Mouse (Mus musculus) hindbrain, embryonic 13.5 days (tissue): Measurements from ENCODE around the gene Kank2. TPM values are rescaled to one million over a fixed set of nuclear protein-coding genes. Genes with fewer than 3 reads are reported as not detected.

ENCODE experiments used
- ATAC-seq: fragments of 200-750 bp; cut with Nextera tagmentation; 2 replicates; pipeline ENCODE4 v1.8.0; 2017; ENCODE audit warnings: moderate TSS enrichment; ENCODE audit not compliant: low FRiP score
- H3K27ac ChIP-seq: fragments of 300-500 bp; sonication (generic); 2 replicates; pipeline ENCODE4 v1.5.1; 2015; ENCODE audit warnings: inconsistent platforms, mild to moderate bottlenecking, moderate library complexity
- H3K27me3 ChIP-seq: fragments of 300-500 bp; sonication (generic); 2 replicates; pipeline ENCODE4 v1.6.1; 2015; ENCODE audit warnings: mild to moderate bottlenecking, inconsistent platforms
- H3K36me3 ChIP-seq: fragments of 300-500 bp; sonication (generic); 2 replicates; pipeline ENCODE4 v1.6.1; 2015; ENCODE audit warnings: mild to moderate bottlenecking, inconsistent platforms
- H3K4me1 ChIP-seq: fragments of 300-500 bp; sonication (generic); replicated peaks from 2 replicates; pipeline ENCODE4 v1.6.1; 2015; ENCODE audit warnings: inconsistent platforms
- H3K4me2 ChIP-seq: fragments of 300-500 bp; sonication (generic); 2 replicates; pipeline ENCODE4 v1.6.1; 2015; ENCODE audit warnings: inconsistent platforms, mild to moderate bottlenecking, moderate library complexity
- H3K4me3 ChIP-seq: fragments of 300-500 bp; sonication (generic); 2 replicates; pipeline ENCODE4 v1.5.1; 2015; ENCODE audit warnings: mild to moderate bottlenecking, inconsistent platforms
- H3K9ac ChIP-seq: fragments of 300-500 bp; sonication (generic); 2 replicates; pipeline ENCODE4 v1.6.1; 2015; ENCODE audit warnings: mild to moderate bottlenecking, inconsistent platforms
- H3K9me3 ChIP-seq: fragments of 300-500 bp; sonication (generic); 2 replicates; pipeline ENCODE4 v1.6.1; 2016; ENCODE audit warnings: inconsistent platforms
- WGBS: fragments of 180-500 bp; shearing (Covaris S2); methylation state at CpG from one replicate; pipeline ENCODE4 v1.1.7; 2015; 5-methylcytosine and 5-hydroxymethylcytosine counted together
- polyA plus RNA-seq: library from polyadenylated mRNA; unstranded; fragments of >200 nt; fragmentation: Nextera tagmentation; extraction: Ambion mirVana; gene quantifications from 2 replicates; pipeline ENCODE4 v1.2.1, GENCODE M21; 2015

Kank2 gene
- polyA plus RNA-seq, 1 experiment from 2014 or later = 4.7 TPM

- no peak overlapping the region for H3K4me2 ChIP-seq
- H3K4me1 ChIP-seq = peaks cover 16% of the 10 kb centered on the region
- ATAC-seq = no peak
- H3K4me3 ChIP-seq = no peak overlapping the region
- no peaks in the 10 kb centered on the region for H3K9me3 ChIP-seq
- no peak overlapping the region for H3K27ac ChIP-seq
- H3K36me3 ChIP-seq = peaks cover 1% of the 10 kb centered on the region; the same call in 1 of the 2 replicates
- H3K27me3 ChIP-seq = no peaks in the 10 kb centered on the region
- 71% methylated on average over 13 of the region's 13 CpGs for WGBS
- no peak overlapping the region for H3K9ac ChIP-seq
These were observed 43.8 kb downstream of the Kank2 start for GRCm38 (mm10) chr9:21754516-21755321.

GRCm38 (mm10) chr9:21754003-21754402 is 44.5 kb downstream of the Kank2 start:
- Histone ChIP-seq H3K9ac (no peak overlapping the region), H3K4me2 (no peak overlapping the region), H3K27ac (no peak overlapping the region), H3K36me3 (peaks cover 9% of the 10 kb centered on the region), H3K4me1 (0 out of 2 replicates have a peak, but pooled peaks cover 9% of the 10 kb centered on the region), H3K27me3 (no peaks in the 10 kb centered on the region), H3K4me3 (no peak overlapping the region), H3K9me3 (no peaks in the 10 kb centered on the region)
- WGBS = 79% methylated on average over 2 of the region's 2 CpGs
- ATAC-seq = no peak

- peaks cover 25% of the 10 kb centered on the region for H3K36me3 ChIP-seq
These were observed 46.2 kb downstream of the Kank2 start for GRCm38 (mm10) chr9:21752252-21752792.

GRCm38 (mm10) chr9:21751347-21751746 is 47.2 kb downstream of the Kank2 start:
- H3K4me1 ChIP-seq = 0 out of 2 replicates have a peak, but pooled peaks cover 5% of the 10 kb centered on the region
- no peaks in the 10 kb centered on the region for H3K9me3 ChIP-seq
- peaks cover 35% of the 10 kb centered on the region for H3K36me3 ChIP-seq
- no peak overlapping the region for H3K4me2 ChIP-seq
- no peak overlapping the region for H3K4me3 ChIP-seq
- no peak for ATAC-seq
- 0 out of 2 replicates have a peak overlapping the region, but pooled peaks have one; percentile 35 for H3K27ac ChIP-seq
- WGBS = 67% methylated on average over 6 of the region's 6 CpGs
- H3K9ac ChIP-seq = no peak overlapping the region
- H3K27me3 ChIP-seq = no peaks in the 10 kb centered on the region

More at GRCm38 (mm10) chr9:21752252-21752792, 46.2 kb downstream of the Kank2 start:
- H3K9me3 ChIP-seq = no peaks in the 10 kb centered on the region
- H3K4me1 ChIP-seq = 0 out of 2 replicates have a peak, but pooled peaks cover 5% of the 10 kb centered on the region
- H3K27ac ChIP-seq = 0 out of 2 replicates have a peak overlapping the region, but pooled peaks have one; percentile 23
- H3K9ac ChIP-seq = no peak overlapping the region
- H3K4me2 ChIP-seq = no peak overlapping the region
- H3K27me3 ChIP-seq = no peaks in the 10 kb centered on the region
- no peak overlapping the region for H3K4me3 ChIP-seq
- no peak for ATAC-seq
- 61% methylated on average over 10 of the region's 10 CpGs for WGBS

- H3K4me2 ChIP-seq = no peak overlapping the region
- peaks cover 45% of the 10 kb centered on the region for H3K36me3 ChIP-seq
- no peak overlapping the region for H3K4me3 ChIP-seq
- H3K9me3 ChIP-seq = no peaks in the 10 kb centered on the region
- no peak for ATAC-seq
- no peak overlapping the region for H3K27ac ChIP-seq
- 81% methylated on average over 3 of the region's 3 CpGs for WGBS
- H3K4me1 ChIP-seq = 0 out of 2 replicates have a peak, but pooled peaks cover 5% of the 10 kb centered on the region
- H3K9ac ChIP-seq = no peak overlapping the region
- no peaks in the 10 kb centered on the region for H3K27me3 ChIP-seq
These were observed 48.2 kb downstream of the Kank2 start for GRCm38 (mm10) chr9:21750370-21750769.

- 85% methylated on average over 6 of the region's 6 CpGs for WGBS
- H3K36me3 ChIP-seq = peaks cover 53% of the 10 kb centered on the region
These were observed 49.0 kb downstream of the Kank2 start for GRCm38 (mm10) chr9:21749382-21750118.

GRCm38 (mm10) chr9:21748491-21748890 is 50.1 kb downstream of the Kank2 start:
- Histone ChIP-seq H3K27me3 (no peaks in the 10 kb centered on the region), H3K4me3 (no peak overlapping the region), H3K4me2 (no peak overlapping the region), H3K4me1 (0 out of 2 replicates have a peak, but pooled peaks cover 5% of the 10 kb centered on the region), H3K9me3 (no peaks in the 10 kb centered on the region), H3K36me3 (peaks cover 64% of the 10 kb centered on the region), H3K9ac (no peak overlapping the region), H3K27ac (peak overlapping the region; percentile 69)
- 89% methylated on average over 10 of the region's 10 CpGs for WGBS
- ATAC-seq = no peak

More at GRCm38 (mm10) chr9:21749382-21750118, 49.0 kb downstream of the Kank2 start:
- H3K27ac ChIP-seq = no peak overlapping the region
- H3K9ac ChIP-seq = no peak overlapping the region
- no peaks in the 10 kb centered on the region for H3K27me3 ChIP-seq
- H3K4me3 ChIP-seq = no peak overlapping the region
- no peaks in the 10 kb centered on the region for H3K9me3 ChIP-seq
- H3K4me2 ChIP-seq = no peak overlapping the region
- no peak for ATAC-seq
- H3K4me1 ChIP-seq = 0 out of 2 replicates have a peak, but pooled peaks cover 5% of the 10 kb centered on the region

- 0 out of 2 replicates have a peak, but pooled peaks cover 5% of the 10 kb centered on the region for H3K4me1 ChIP-seq
- H3K4me2 ChIP-seq = no peak overlapping the region
- no peak overlapping the region for H3K4me3 ChIP-seq
- peak overlapping the region; percentile 69 for H3K27ac ChIP-seq
- 58% methylated on average over 7 of the region's 7 CpGs for WGBS
- peaks cover 64% of the 10 kb centered on the region for H3K36me3 ChIP-seq
- no peak overlapping the region for H3K9ac ChIP-seq
- peak; percentile 28; the same call in 1 of the 2 replicates for ATAC-seq
- H3K9me3 ChIP-seq = no peaks in the 10 kb centered on the region
- no peaks in the 10 kb centered on the region for H3K27me3 ChIP-seq
These were observed 50.5 kb downstream of the Kank2 start for GRCm38 (mm10) chr9:21748033-21748432.

- 0 out of 2 replicates have a peak overlapping the region, but pooled peaks have one; percentile 69 for H3K27ac ChIP-seq
- H3K4me1 ChIP-seq = 0 out of 2 replicates have a peak, but pooled peaks cover 5% of the 10 kb centered on the region
- H3K4me2 ChIP-seq = no peak overlapping the region
- H3K36me3 ChIP-seq = peaks cover 71% of the 10 kb centered on the region
- no peaks in the 10 kb centered on the region for H3K27me3 ChIP-seq
- ATAC-seq = no peak
- WGBS = 93% methylated on average over 3 of the region's 3 CpGs
- H3K9me3 ChIP-seq = no peaks in the 10 kb centered on the region
- no peak overlapping the region for H3K9ac ChIP-seq
- H3K4me3 ChIP-seq = no peak overlapping the region
These were observed 51.2 kb downstream of the Kank2 start for GRCm38 (mm10) chr9:21747238-21747774.

GRCm38 (mm10) chr9:21741514-21741913 is 57.0 kb downstream of the Kank2 start:
- Histone ChIP-seq H3K9me3 (no peaks in the 10 kb centered on the region), H3K4me3 (no peak overlapping the region), H3K27ac (no peak overlapping the region), H3K4me2 (no peak overlapping the region), H3K27me3 (no peaks in the 10 kb centered on the region), H3K4me1 (no peaks in the 10 kb centered on the region), H3K9ac (no peak overlapping the region), H3K36me3 (peaks cover 89% of the 10 kb centered on the region)
- 98% methylated on average over 11 of the region's 11 CpGs for WGBS
- no peak for ATAC-seq

GRCm38 (mm10) chr9:21740427-21740826 is 58.1 kb downstream of the Kank2 start:
- Histone ChIP-seq H3K4me1 (no peaks in the 10 kb centered on the region), H3K36me3 (peaks cover 89% of the 10 kb centered on the region), H3K27ac (no peak overlapping the region), H3K4me2 (no peak overlapping the region), H3K27me3 (no peaks in the 10 kb centered on the region), H3K9me3 (no peaks in the 10 kb centered on the region), H3K4me3 (no peak overlapping the region), H3K9ac (no peak overlapping the region)
- ATAC-seq = no peak
- WGBS = 98% methylated on average over 14 of the region's 14 CpGs

GRCm38 (mm10) chr9:21738776-21739175 is 59.8 kb downstream of the Kank2 start:
- H3K27me3 ChIP-seq = no peaks in the 10 kb centered on the region
- H3K9ac ChIP-seq = no peak overlapping the region
- no peak for ATAC-seq
- H3K9me3 ChIP-seq = no peaks in the 10 kb centered on the region
- peaks cover 89% of the 10 kb centered on the region for H3K36me3 ChIP-seq
- H3K4me3 ChIP-seq = no peak overlapping the region
- no peak overlapping the region for H3K27ac ChIP-seq
- no peaks in the 10 kb centered on the region for H3K4me1 ChIP-seq
- H3K4me2 ChIP-seq = no peak overlapping the region
- 87% methylated on average over 7 of the region's 7 CpGs for WGBS
